Mouse (Mus musculus): ENCODE measurements around the gene Tmem212. TPM values are rescaled to one million over a fixed set of nuclear protein-coding genes. Genes with fewer than 3 reads are reported as not detected.
A peak's percentile ranks its signal among the peaks of the same experiment; 100 is the strongest.

Gene Tmem212
- total RNA-seq, 2 experiments from 2014 or later: not detected

GRCm38 (mm10) chr3:27856288-27856687, 39.9 kb downstream of the Tmem212 start:
- no peak for ATAC-seq (replicated peaks; ENCODE audit: poor library complexity, severe bottlenecking)

DNA sequence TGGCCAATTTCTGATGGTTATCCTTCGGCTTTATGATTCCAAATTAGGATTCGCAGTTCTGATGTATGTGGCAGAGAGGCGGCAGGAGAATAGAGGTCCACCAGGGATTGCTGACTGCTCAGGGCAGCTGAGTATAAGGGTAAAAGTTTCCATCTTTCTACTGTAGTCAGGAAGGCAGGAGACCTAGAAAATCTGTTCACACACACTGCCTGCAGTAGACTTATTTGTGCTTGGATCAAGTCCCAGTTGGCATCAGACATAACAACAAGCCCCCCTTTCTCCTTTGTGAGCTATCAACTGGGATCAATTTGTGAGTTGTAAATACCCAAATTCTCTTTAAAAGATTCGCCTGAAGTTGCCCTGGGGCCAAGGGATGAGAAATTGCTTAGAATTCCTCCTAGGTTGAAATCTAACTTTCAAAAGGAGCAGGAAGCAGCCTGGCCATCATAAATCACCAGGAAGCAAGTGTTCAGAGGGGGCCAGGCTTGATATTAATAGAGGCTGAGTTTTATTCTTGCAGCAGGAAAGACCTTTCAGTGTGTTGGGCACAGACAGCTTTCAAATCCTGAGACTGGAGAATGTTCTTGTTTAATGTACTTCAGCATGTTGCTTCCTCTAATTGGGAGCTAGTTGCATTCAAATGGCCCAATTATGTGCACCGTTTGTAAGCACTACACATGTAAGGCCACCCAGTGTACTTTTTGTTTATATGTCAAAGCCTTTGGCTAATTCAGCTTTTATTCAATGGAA, 41.6 kb downstream of the Tmem212 start:
- ATAC-seq (replicated peaks; ENCODE audit: poor library complexity, severe bottlenecking): no peak

GRCm38 (mm10) chr3:27843266-27843665, 52.9 kb downstream of the Tmem212 start:
- ATAC-seq (replicated peaks; ENCODE audit: poor library complexity, severe bottlenecking): no peak

- ATAC-seq (replicated peaks; ENCODE audit: poor library complexity, severe bottlenecking): no peak
These were observed 53.3 kb downstream of the Tmem212 start for GRCm38 (mm10) chr3:27842856-27843255.

- ATAC-seq (replicated peaks; ENCODE audit: poor library complexity, severe bottlenecking): no peak
These were observed 55.9 kb downstream of the Tmem212 start for GRCm38 (mm10) chr3:27840311-27840710.

- no peak for ATAC-seq (replicated peaks; ENCODE audit: poor library complexity, severe bottlenecking)
These were observed 56.4 kb downstream of the Tmem212 start for GRCm38 (mm10) chr3:27839795-27840194.

GRCm38 (mm10) chr3:27839231-27839630, 56.9 kb downstream of the Tmem212 start:
- no peak for ATAC-seq (replicated peaks; ENCODE audit: poor library complexity, severe bottlenecking)

DNA sequence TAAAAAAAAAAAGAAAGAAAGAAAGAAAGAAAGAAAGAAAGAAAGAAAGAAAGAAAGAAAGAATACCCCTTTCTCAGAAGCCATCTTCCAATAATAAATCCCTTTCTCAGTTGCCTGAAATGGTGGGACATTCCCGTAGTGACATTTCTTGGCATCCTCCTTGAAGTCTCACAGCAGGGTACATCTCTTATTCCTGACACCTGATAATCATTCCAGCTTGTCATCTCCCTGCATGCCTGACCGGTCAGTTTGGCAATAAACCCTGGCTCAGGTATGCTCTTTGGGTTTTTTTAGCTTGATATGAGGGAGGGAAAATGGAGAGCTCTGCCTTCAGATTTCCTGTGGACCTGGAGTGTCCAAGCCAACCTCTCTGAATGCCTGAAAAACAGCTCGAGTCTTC, 59.9 kb downstream of the Tmem212 start:
- no peak for ATAC-seq (replicated peaks; ENCODE audit: poor library complexity, severe bottlenecking)

DNA sequence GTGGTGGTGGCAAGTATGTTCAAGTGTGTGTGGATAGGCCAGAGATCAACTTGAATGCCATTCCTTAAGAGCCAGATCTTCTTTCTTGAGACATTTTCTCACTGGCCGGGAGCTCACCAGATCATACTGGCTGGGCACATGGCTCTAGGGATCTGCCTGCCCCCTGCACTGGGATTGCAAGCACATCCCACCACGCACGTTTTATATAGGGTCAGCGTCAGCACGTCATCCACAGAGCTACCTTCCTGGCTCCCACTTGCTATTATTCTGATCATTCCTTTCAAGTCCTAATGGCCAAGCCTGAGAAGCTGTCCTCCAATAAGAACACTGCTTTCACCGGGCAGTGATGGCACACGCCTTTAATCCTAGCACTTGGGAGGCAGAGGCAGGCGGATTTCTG, 60.4 kb downstream of the Tmem212 start:
- no peak for ATAC-seq (replicated peaks; ENCODE audit: poor library complexity, severe bottlenecking)

DNA sequence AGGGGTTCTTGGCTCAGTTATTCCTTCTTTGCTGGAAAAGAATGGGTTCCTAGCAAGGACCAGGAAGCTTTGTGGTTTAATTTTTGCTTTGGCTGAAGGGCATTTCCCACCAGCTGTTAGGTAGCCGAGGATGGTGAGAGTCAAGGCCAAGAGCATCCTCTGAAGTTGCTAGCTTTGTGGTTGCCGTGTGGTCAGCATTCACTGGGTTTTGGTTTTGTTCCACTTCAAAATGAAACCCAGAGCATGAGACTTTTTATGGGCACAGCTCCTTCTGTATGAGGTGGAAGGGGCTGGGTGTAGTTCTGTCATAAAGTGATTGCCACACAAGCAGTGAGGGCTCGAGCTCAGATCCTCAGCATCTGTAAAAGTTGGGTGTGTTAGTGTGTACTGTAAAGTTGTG, 67.4 kb downstream of the Tmem212 start:
- ATAC-seq (replicated peaks; ENCODE audit: poor library complexity, severe bottlenecking): peak; percentile 77

- no peak for ATAC-seq (replicated peaks; ENCODE audit: poor library complexity, severe bottlenecking)
These were observed 68.9 kb downstream of the Tmem212 start for GRCm38 (mm10) chr3:27827236-27827635.

DNA sequence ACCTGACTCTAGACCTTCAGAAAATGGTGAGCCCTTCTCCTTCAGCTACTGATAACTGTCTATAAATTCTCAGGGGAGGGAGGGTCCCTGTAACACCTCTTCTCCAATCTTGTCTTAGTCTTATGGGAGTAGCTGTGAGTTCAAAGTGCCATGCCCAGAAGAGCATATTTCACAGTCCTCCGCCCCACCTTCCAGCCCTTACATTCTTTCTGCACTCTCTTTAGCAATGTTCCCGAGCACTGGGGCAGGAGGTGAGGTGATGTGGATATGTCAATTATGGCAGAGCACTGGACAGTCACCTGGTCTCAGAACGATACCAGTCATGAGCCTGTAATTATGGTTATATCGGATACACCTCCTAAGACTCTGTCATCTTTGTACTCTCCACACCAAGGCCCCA, 70.2 kb downstream of the Tmem212 start:
- ATAC-seq (replicated peaks; ENCODE audit: poor library complexity, severe bottlenecking): no peak

Other genes with a start within 250 kb of the Tmem212 start
- 48.8 and 58.5 TPM in 2 replicates for gene Fndc3b, start 185.1 kb downstream of the Tmem212 start, total RNA-seq (2014; fragmentation: Nextera tagmentation)
- gene Fndc3b, start 185.1 kb downstream of the Tmem212 start, total RNA-seq (2017): 21.3 and 24.0 TPM in 2 replicates
- gene Pld1, start 42.3 kb upstream of the Tmem212 start, total RNA-seq (2014; fragmentation: Nextera tagmentation): 8.8 and 9.9 TPM in 2 replicates
- 4.4 and 9.0 TPM in 2 replicates for gene Pld1, start 42.3 kb upstream of the Tmem212 start, total RNA-seq (2017)

Measured in granulocyte monocyte progenitor cell, adult 5-6 weeks (primary cell).